Mouse (Mus musculus): ENCODE measurements around the gene Cdkn2b. TPM values are rescaled to one million over a fixed set of nuclear protein-coding genes. Genes with fewer than 3 reads are reported as not detected.

Cdkn2b gene
- total and polyA plus RNA-seq, 3 experiments, result not detected

DNA sequence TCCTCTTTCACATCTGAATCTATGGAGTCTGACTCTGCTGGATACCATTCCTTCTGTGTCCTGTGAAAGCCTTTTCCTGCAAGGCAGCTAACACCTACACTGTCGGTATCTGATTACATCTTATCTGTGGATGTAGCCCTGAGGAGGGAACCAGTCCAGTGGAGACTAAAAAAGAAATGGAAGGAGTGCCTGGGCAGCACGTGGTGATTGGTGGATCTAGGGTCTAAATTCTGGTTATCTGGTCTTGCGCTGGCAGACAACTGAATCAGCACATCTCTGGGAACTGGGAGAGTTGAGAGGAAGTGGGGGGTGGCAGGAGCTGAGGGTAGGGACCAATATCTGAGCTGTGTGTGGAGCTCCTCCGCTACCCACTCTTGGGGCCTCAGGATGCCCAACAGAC lies 21.8 kb downstream of the Cdkn2b start:
- in situ Hi-C loops (cut with MboI; ENCODE audit: low pct_ligation_motif_present, low pct_unique_long_range_greater_than_20kb, low sequenced_read_pairs), result no loop called here
- Histone ChIP-seq H3K9ac (ENCODE audit: insufficient read depth, low read depth) (no peak overlapping the region), H3K27me3 (replicated peaks) (no peaks in the 10 kb centered on the region), H3K4me3 (replicated peaks in 1 of 3; ENCODE audit: low read depth in 2 of 3, low read length in 2 of 3, poor library complexity in 1 of 3) (no peak overlapping the region), H3K36me3 (replicated peaks in 1 of 2; ENCODE audit: control insufficient read depth in 1 of 2, insufficient read depth in 1 of 2, low read length in 1 of 2) (no peaks in the 10 kb centered on the region), H3K79me2 (replicated peaks; ENCODE audit: control insufficient read depth, extremely low read depth, insufficient read depth, poor library complexity, severe bottlenecking) (no peaks in the 10 kb centered on the region), H3K27ac (ENCODE audit: insufficient read depth, low read depth) (no peak overlapping the region), H3K9me3 (replicated peaks; ENCODE audit: low read length) (no peaks in the 10 kb centered on the region), H3K4me1 (ENCODE audit: control insufficient read depth in 1 of 2, insufficient read depth in 2 of 2) (no peaks in the 10 kb centered on the region), H3K4me2 (ENCODE audit: insufficient read depth, low read depth, poor library complexity, severe bottlenecking) (no peak overlapping the region)
- no peak for DNase-seq (ENCODE audit: extremely low read depth)
- dilution Hi-C loops (cut with MboI; ENCODE audit: extremely low pct_ligation_motif_present, extremely low pct_unique_long_range_greater_than_20kb, low sequenced_read_pairs), result no loop called here
- no peak for TF ChIP-seq MEF2A (IDR thresholded peaks at IDR 0.05; ENCODE audit: borderline replicate concordance, low read depth, low read length)
- TF ChIP-seq MXI1 (IDR thresholded peaks at IDR 0.05; ENCODE audit: low read depth, low read length), result no peak
- TF ChIP-seq MAFK (IDR thresholded peaks at IDR 0.05; ENCODE audit: insufficient replicate concordance, low read length), result no peak

- TF ChIP-seq MYC (IDR thresholded peaks at IDR 0.05; ENCODE audit: low read depth, low read length) (no peak), ELF1 (IDR thresholded peaks at IDR 0.05; ENCODE audit: low read depth, low read length) (no peak), GABPA (IDR thresholded peaks at IDR 0.05; ENCODE audit: insufficient replicate concordance, low read depth, low read length) (no peak), IRF4 (IDR thresholded peaks at IDR 0.05; ENCODE audit: low read depth, low read length) (no peak), JUND (conservative IDR thresholded peaks at IDR 0.05; ENCODE audit: low read depth, low read length) (no peak), MAFK (IDR thresholded peaks at IDR 0.05; ENCODE audit: insufficient replicate concordance, low read length) (no peak), RCOR1 (conservative IDR thresholded peaks at IDR 0.05; ENCODE audit: low read depth, low read length) (no peak), USF2 (conservative IDR thresholded peaks at IDR 0.05; ENCODE audit: low read depth, low read length) (no peak), CHD2 (IDR thresholded peaks at IDR 0.05; ENCODE audit: low read length) (no peak)
- no peak overlapping the region for H3K4me2 ChIP-seq (ENCODE audit: insufficient read depth, low read depth, poor library complexity, severe bottlenecking)
- H3K9me3 ChIP-seq (replicated peaks; ENCODE audit: low read length), result no peaks in the 10 kb centered on the region
- H3K9ac ChIP-seq (ENCODE audit: insufficient read depth, low read depth), result no peak overlapping the region
- H3K27ac ChIP-seq (ENCODE audit: insufficient read depth, low read depth), result no peak overlapping the region
- dilution Hi-C loops (cut with MboI; ENCODE audit: extremely low pct_ligation_motif_present, extremely low pct_unique_long_range_greater_than_20kb, low sequenced_read_pairs), result no loop called here
- in situ Hi-C loops (cut with MboI; ENCODE audit: low pct_ligation_motif_present, low pct_unique_long_range_greater_than_20kb, low sequenced_read_pairs), result no loop called here
- H3K36me3 ChIP-seq (replicated peaks in 1 of 2; ENCODE audit: control insufficient read depth in 1 of 2, insufficient read depth in 1 of 2, low read length in 1 of 2), result no peaks in the 10 kb centered on the region
- H3K27me3 ChIP-seq (replicated peaks), result no peaks in the 10 kb centered on the region
- no peak for DNase-seq (ENCODE audit: extremely low read depth)
- no peak overlapping the region for H3K4me3 ChIP-seq (replicated peaks in 1 of 3; ENCODE audit: low read depth in 2 of 3, low read length in 2 of 3, poor library complexity in 1 of 3)
- H3K79me2 ChIP-seq (replicated peaks; ENCODE audit: control insufficient read depth, extremely low read depth, insufficient read depth, poor library complexity, severe bottlenecking), result no peaks in the 10 kb centered on the region
- H3K4me1 ChIP-seq (ENCODE audit: control insufficient read depth in 1 of 2, insufficient read depth in 2 of 2), result no peaks in the 10 kb centered on the region
Observed at GRCm38 (mm10) chr4:89286566-89286965, 24.3 kb downstream of the Cdkn2b start.

GRCm38 (mm10) chr4:89285688-89286087 lies 25.2 kb downstream of the Cdkn2b start:
- in situ Hi-C loops (cut with MboI; ENCODE audit: low pct_ligation_motif_present, low pct_unique_long_range_greater_than_20kb, low sequenced_read_pairs) (no loop called here), dilution Hi-C loops (cut with MboI; ENCODE audit: extremely low pct_ligation_motif_present, extremely low pct_unique_long_range_greater_than_20kb, low sequenced_read_pairs) (no loop called here)
- no peaks in the 10 kb centered on the region for H3K27me3 ChIP-seq (replicated peaks)
- no peak overlapping the region for H3K27ac ChIP-seq (ENCODE audit: insufficient read depth, low read depth)
- TF ChIP-seq MAX (IDR thresholded peaks at IDR 0.05; ENCODE audit: low read length), result no peak
- TF ChIP-seq HCFC1 (IDR thresholded peaks at IDR 0.05; ENCODE audit: low read depth, low read length), result no peak
- TF ChIP-seq POLR2A (IDR thresholded peaks at IDR 0.05; ENCODE audit: low read depth, low read length), result no peak
- no peak for TF ChIP-seq ZNF384 (IDR thresholded peaks at IDR 0.05; ENCODE audit: low read depth, low read length)
- TF ChIP-seq RAD21 (IDR thresholded peaks at IDR 0.05; ENCODE audit: low read depth, low read length), result no peak
- no peak for TF ChIP-seq BHLHE40 (IDR thresholded peaks at IDR 0.05; ENCODE audit: low read depth, low read length)
- H3K9me3 ChIP-seq (replicated peaks; ENCODE audit: low read length), result no peaks in the 10 kb centered on the region
- no peak for DNase-seq (ENCODE audit: extremely low read depth)
- H3K36me3 ChIP-seq (replicated peaks in 1 of 2; ENCODE audit: control insufficient read depth in 1 of 2, insufficient read depth in 1 of 2, low read length in 1 of 2), result no peaks in the 10 kb centered on the region
- H3K4me3 ChIP-seq (replicated peaks in 1 of 3; ENCODE audit: low read depth in 2 of 3, low read length in 2 of 3, poor library complexity in 1 of 3), result no peak overlapping the region
- no peak overlapping the region for H3K9ac ChIP-seq (ENCODE audit: insufficient read depth, low read depth)
- no peaks in the 10 kb centered on the region for H3K79me2 ChIP-seq (replicated peaks; ENCODE audit: control insufficient read depth, extremely low read depth, insufficient read depth, poor library complexity, severe bottlenecking)
- no peak overlapping the region for H3K4me2 ChIP-seq (ENCODE audit: insufficient read depth, low read depth, poor library complexity, severe bottlenecking)
- no peaks in the 10 kb centered on the region for H3K4me1 ChIP-seq (ENCODE audit: control insufficient read depth in 1 of 2, insufficient read depth in 2 of 2)

Data from CH12.LX (cell line).